Mouse (Mus musculus) lung, embryonic 14.5 days (tissue): ENCODE results near the gene Tmem94. TPM values are rescaled to one million over a fixed set of nuclear protein-coding genes. Genes with fewer than 3 reads are reported as not detected.

ENCODE experiments used
- ATAC-seq: fragments of 200-750 bp; cut with Nextera tagmentation; 2 replicates; pipeline ENCODE4 v1.8.0; 2017; ENCODE audit warnings: mild to moderate bottlenecking, moderate TSS enrichment, moderate library complexity; ENCODE audit not compliant: insufficient read depth
- DNase-seq: peaks from one replicate; pipeline ENCODE4 v3.0.0-alpha.2; 2015
- H3K27ac ChIP-seq: fragments of 300-500 bp; sonication (generic); 2 replicates; pipeline ENCODE4 v1.5.1; 2014; ENCODE audit warnings: low read depth, mild to moderate bottlenecking, moderate library complexity
- H3K27me3 ChIP-seq: fragments of 300-500 bp; sonication (generic); 2 replicates; pipeline ENCODE4 v1.6.1; 2014; ENCODE audit warnings: low read length, control low read depth; ENCODE audit not compliant: insufficient read depth
- H3K36me3 ChIP-seq: fragments of 300-500 bp; sonication (generic); 2 replicates; pipeline ENCODE4 v1.6.1; 2014; ENCODE audit warnings: control low read depth; ENCODE audit not compliant: insufficient read depth
- H3K4me1 ChIP-seq: fragments of 300-500 bp; sonication (generic); 2 replicates; pipeline ENCODE4 v1.6.1; 2014; ENCODE audit warnings: antibody characterized with exemption, control low read depth; ENCODE audit not compliant: insufficient read depth
- H3K4me2 ChIP-seq: fragments of 300-500 bp; sonication (generic); 2 replicates; pipeline ENCODE4 v1.6.1; 2014; ENCODE audit warnings: mild to moderate bottlenecking
- H3K4me3 ChIP-seq: fragments of 300-500 bp; sonication (generic); 2 replicates; pipeline ENCODE4 v1.5.1; 2014; ENCODE audit warnings: low read depth, low read length
- H3K9ac ChIP-seq: fragments of 300-500 bp; sonication (generic); 2 replicates; pipeline ENCODE4 v1.6.1; 2014
- H3K9me3 ChIP-seq: fragments of 300-500 bp; sonication (generic); 2 replicates; pipeline ENCODE4 v1.6.1; 2016; ENCODE audit warnings: low read depth, low read length, control low read depth
- CTCF ChIP-seq: IDR thresholded peaks from 2 replicates; pipeline ENCODE4 v1.5.1; 2016; ENCODE audit warnings: antibody characterized with exemption, low read depth
- WGBS: fragments of 180-500 bp; shearing (Covaris S2); extraction: QIAGEN DNeasy Blood & Tissue Kit; methylation state at CpG from one replicate; pipeline ENCODE4 v1.1.7; 2014; 5-methylcytosine and 5-hydroxymethylcytosine counted together
- polyA plus RNA-seq: library from polyadenylated mRNA; unstranded; fragments of >200 nt; fragmentation: Nextera tagmentation; extraction: Ambion mirVana; gene quantifications from 2 replicates; pipeline ENCODE4 v1.2.1, GENCODE M21; 2014

The Tmem94 gene
- polyA plus RNA-seq, 1 experiment from 2014 or later: 20.9 TPM

- DNase-seq: no peak
- no peaks in the 10 kb centered on the region for H3K9me3 ChIP-seq
- H3K27me3 ChIP-seq: no peaks in the 10 kb centered on the region
- no peak for TF ChIP-seq CTCF
- H3K9ac ChIP-seq: no peak overlapping the region
- no peaks in the 10 kb centered on the region for H3K4me1 ChIP-seq
- no peak for ATAC-seq
- H3K36me3 ChIP-seq: no peaks in the 10 kb centered on the region
- no peak overlapping the region for H3K4me3 ChIP-seq
- H3K4me2 ChIP-seq: no peak overlapping the region
- 69% methylated on average over 10 of the region's 10 CpGs for WGBS
- no peak overlapping the region for H3K27ac ChIP-seq
Observed at GRCm38 (mm10) chr11:115737608-115738208, 27.5 kb upstream of the Tmem94 start.

GRCm38 (mm10) chr11:115738275-115738885 is 26.9 kb upstream of the Tmem94 start:
- Histone ChIP-seq H3K27me3 (no peaks in the 10 kb centered on the region), H3K4me2 (no peak overlapping the region), H3K9me3 (no peaks in the 10 kb centered on the region), H3K9ac (no peak overlapping the region), H3K4me1 (no peaks in the 10 kb centered on the region), H3K36me3 (no peaks in the 10 kb centered on the region), H3K4me3 (no peak overlapping the region), H3K27ac (no peak overlapping the region)
- no peak for TF ChIP-seq CTCF
- ATAC-seq (no peak), DNase-seq (no peak)
- 37% methylated on average over 13 of the region's 13 CpGs for WGBS

- ATAC-seq: no peak
- DNase-seq: no peak
- Histone ChIP-seq H3K27me3 (no peaks in the 10 kb centered on the region), H3K27ac (no peak overlapping the region), H3K4me2 (no peak overlapping the region), H3K9me3 (no peaks in the 10 kb centered on the region), H3K4me3 (no peak overlapping the region), H3K9ac (no peak overlapping the region), H3K36me3 (no peaks in the 10 kb centered on the region), H3K4me1 (no peaks in the 10 kb centered on the region)
- no peak for TF ChIP-seq CTCF
- 77% methylated on average over 11 of the region's 11 CpGs for WGBS
Observed at GRCm38 (mm10) chr11:115741070-115741469, 24.2 kb upstream of the Tmem94 start.

- Histone ChIP-seq H3K4me1 (no peaks in the 10 kb centered on the region), H3K4me3 (no peak overlapping the region), H3K9me3 (no peaks in the 10 kb centered on the region), H3K27me3 (no peaks in the 10 kb centered on the region), H3K36me3 (no peaks in the 10 kb centered on the region), H3K9ac (no peak overlapping the region), H3K4me2 (no peak overlapping the region), H3K27ac (no peak overlapping the region)
- ATAC-seq: no peak
- no peak for TF ChIP-seq CTCF
- no peak for DNase-seq
- WGBS: 79% methylated on average over 9 of the region's 9 CpGs
Observed at GRCm38 (mm10) chr11:115742926-115743325, 22.3 kb upstream of the Tmem94 start.

GRCm38 (mm10) chr11:115744385-115744784 is 20.8 kb upstream of the Tmem94 start:
- DNase-seq (no peak), ATAC-seq (no peak)
- Histone ChIP-seq H3K4me1 (no peaks in the 10 kb centered on the region), H3K27ac (no peak overlapping the region), H3K4me3 (no peak overlapping the region), H3K27me3 (no peaks in the 10 kb centered on the region), H3K9me3 (no peaks in the 10 kb centered on the region), H3K4me2 (no peak overlapping the region), H3K36me3 (no peaks in the 10 kb centered on the region), H3K9ac (no peak overlapping the region)
- WGBS: 77% methylated on average over 5 of the region's 5 CpGs
- no peak for TF ChIP-seq CTCF

GRCm38 (mm10) chr11:115746109-115746508 is 19.1 kb upstream of the Tmem94 start:
- H3K27me3 ChIP-seq: no peaks in the 10 kb centered on the region
- H3K9ac ChIP-seq: no peak overlapping the region
- ATAC-seq (no peak), DNase-seq (no peak)
- H3K4me3 ChIP-seq: no peak overlapping the region
- TF ChIP-seq CTCF: no peak
- H3K4me2 ChIP-seq: no peak overlapping the region
- H3K36me3 ChIP-seq: no peaks in the 10 kb centered on the region
- H3K4me1 ChIP-seq: no peaks in the 10 kb centered on the region
- no peak overlapping the region for H3K27ac ChIP-seq
- no peaks in the 10 kb centered on the region for H3K9me3 ChIP-seq
- WGBS: 81% methylated on average over 1 of the region's 1 CpGs

- Histone ChIP-seq H3K9ac (peak overlapping the region; percentile 11; the same call in 1 of the 2 replicates), H3K4me2 (peak overlapping the region; percentile 32), H3K27ac (peak overlapping the region; percentile 24; the same call in 1 of the 2 replicates), H3K9me3 (no peaks in the 10 kb centered on the region), H3K4me3 (no peak overlapping the region), H3K36me3 (no peaks in the 10 kb centered on the region), H3K27me3 (no peaks in the 10 kb centered on the region), H3K4me1 (no peaks in the 10 kb centered on the region)
- no peak for ATAC-seq
- WGBS: 23% methylated on average over 8 of the region's 8 CpGs
- DNase-seq: no peak
- TF ChIP-seq CTCF: no peak
Observed at GRCm38 (mm10) chr11:115746762-115747161, 18.5 kb upstream of the Tmem94 start.
